Mouse (Mus musculus) kidney, postnatal 4 days (tissue): Measurements from ENCODE around the gene Dennd1a.

ENCODE experiments used
- DNase-seq, 2 experiments: peaks; one replicate each; pipeline ENCODE4 v3.0.0; 2021; ENCODE audit warnings: mixed read lengths in 2 of 2

The Dennd1a gene

GRCm38 (mm10) chr2:38100289-38100688 is 186.9 kb downstream of the Dennd1a start:
- DNase-seq: peak in 1 of 2 experiments; percentile 19

- DNase-seq: peak; percentile 49 to 57
Observed at GRCm38 (mm10) chr2:38099120-38099773, 187.9 kb downstream of the Dennd1a start.

- no peak for DNase-seq
Observed at GRCm38 (mm10) chr2:38097469-38097868, 189.7 kb downstream of the Dennd1a start.

GRCm38 (mm10) chr2:38096328-38096727 is 190.9 kb downstream of the Dennd1a start:
- no peak for DNase-seq

GRCm38 (mm10) chr2:38094380-38095163 is 192.6 kb downstream of the Dennd1a start:
- DNase-seq: no peak

- DNase-seq: no peak
Observed at GRCm38 (mm10) chr2:38093968-38094367, 193.2 kb downstream of the Dennd1a start.

- DNase-seq: no peak
Observed at GRCm38 (mm10) chr2:38093242-38093641, 193.9 kb downstream of the Dennd1a start.

GRCm38 (mm10) chr2:38088346-38088745 is 198.8 kb downstream of the Dennd1a start:
- DNase-seq: peak; percentile 19 to 33

GRCm38 (mm10) chr2:38085058-38085457 is 202.1 kb downstream of the Dennd1a start:
- no peak for DNase-seq

GRCm38 (mm10) chr2:38083251-38083650 is 203.9 kb downstream of the Dennd1a start:
- no peak for DNase-seq

- no peak for DNase-seq
Observed at GRCm38 (mm10) chr2:38074495-38074894, 212.7 kb downstream of the Dennd1a start.

- DNase-seq: no peak
Observed at GRCm38 (mm10) chr2:38072061-38072460, 215.1 kb downstream of the Dennd1a start.

GRCm38 (mm10) chr2:38068171-38068572 is 219.0 kb downstream of the Dennd1a start:
- no peak for DNase-seq

- no peak for DNase-seq
Observed at GRCm38 (mm10) chr2:38065914-38066313, 221.3 kb downstream of the Dennd1a start.

GRCm38 (mm10) chr2:38064266-38064665 is 222.9 kb downstream of the Dennd1a start:
- no peak for DNase-seq

- no peak for DNase-seq
Observed at GRCm38 (mm10) chr2:38062156-38062555, 225.0 kb downstream of the Dennd1a start.

- DNase-seq: no peak
Observed at GRCm38 (mm10) chr2:38061474-38061873, 225.7 kb downstream of the Dennd1a start.

GRCm38 (mm10) chr2:38052440-38052839 is 234.8 kb downstream of the Dennd1a start:
- DNase-seq: no peak

- DNase-seq: no peak
Observed at GRCm38 (mm10) chr2:38051485-38052085, 235.6 kb downstream of the Dennd1a start.

- DNase-seq: no peak
Observed at GRCm38 (mm10) chr2:38048996-38049395, 238.2 kb downstream of the Dennd1a start.

GRCm38 (mm10) chr2:38045286-38045685 is 241.9 kb downstream of the Dennd1a start:
- no peak for DNase-seq

- peak; percentile 61 to 76 for DNase-seq
Observed at GRCm38 (mm10) chr2:38040845-38041244, 246.3 kb downstream of the Dennd1a start.

- no peak for DNase-seq
Observed at GRCm38 (mm10) chr2:38039621-38040020, 247.6 kb downstream of the Dennd1a start.

GRCm38 (mm10) chr2:38028317-38028716 is 258.9 kb downstream of the Dennd1a start:
- no peak for DNase-seq
